Mouse (Mus musculus): ENCODE data around the gene Tmx4. TPM values are rescaled to one million over a fixed set of nuclear protein-coding genes. Genes with fewer than 3 reads are reported as not detected.

The Tmx4 gene
- 48.9 and 56.3 TPM in 2 replicates for polyA plus RNA-seq (2014; fragmentation: Nextera tagmentation; extraction: Ambion mirVana)

DNA sequence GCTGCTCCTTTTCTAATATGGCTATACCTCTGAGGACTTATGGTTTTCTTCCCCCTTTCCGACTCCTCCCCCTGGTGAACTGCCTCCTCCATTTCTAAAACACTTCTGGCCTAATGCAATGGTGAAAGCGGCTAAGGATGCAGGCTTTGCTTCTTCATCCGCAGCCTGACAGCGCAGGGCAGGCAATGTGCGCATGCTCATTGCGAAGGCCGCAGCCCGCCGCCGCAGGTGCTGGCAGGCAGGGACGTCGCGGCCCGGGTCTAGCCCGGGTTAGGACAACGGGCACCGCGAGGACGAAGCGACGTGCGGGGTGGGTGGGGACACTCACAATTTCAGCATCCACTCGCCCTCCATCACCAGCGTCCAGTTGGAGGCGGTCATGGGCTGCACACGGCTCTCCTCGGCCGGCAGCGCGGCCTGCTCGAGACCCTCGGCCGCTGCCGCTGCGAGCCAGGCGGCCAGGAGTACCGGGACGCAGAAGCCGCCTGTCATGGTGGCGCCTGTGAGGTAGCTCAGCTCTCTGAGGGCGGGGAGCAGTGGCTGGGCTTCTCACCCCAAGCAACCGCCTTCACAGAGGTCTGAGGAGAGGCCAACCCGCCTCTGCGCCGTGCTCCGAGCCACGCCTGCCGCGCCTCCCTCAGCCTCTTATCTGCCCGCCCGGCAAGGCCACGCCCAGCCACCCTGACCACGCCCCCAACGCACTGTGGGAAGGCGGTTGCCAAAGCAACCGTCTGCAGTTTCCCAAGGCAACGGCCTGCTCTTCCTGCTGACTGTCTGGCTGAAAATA, at the start of gene Tmx4:
TSS of gene Tmx4 (minus strand) at position 632 of the 787 bp plus-strand sequence.
- peak; percentile 99 for ATAC-seq (ENCODE audit: low FRiP score)
- DNase-seq (ENCODE audit: low spot score, missing footprints), result peak; percentile 100
- Histone ChIP-seq H3K36me3 (ENCODE audit: control insufficient read depth, insufficient read depth, low read length) (no peaks in the 10 kb centered on the region), H3K9me3 (ENCODE audit: control insufficient read depth, low read length) (no peaks in the 10 kb centered on the region), H3K4me3 (ENCODE audit: low read depth, low read length) (peak within 1 kb of the TSS; percentile 67), H3K4me1 (ENCODE audit: control insufficient read depth, insufficient read depth, low read length) (peaks cover 21% of the 10 kb centered on the region), H3K27ac (ENCODE audit: low read depth, low read length) (peak within 1 kb of the TSS; percentile 99), H3K9ac (ENCODE audit: low read length) (peak within 1 kb of the TSS; percentile 88), H3K27me3 (ENCODE audit: control insufficient read depth, insufficient read depth, low read length) (no peaks in the 10 kb centered on the region), H3K4me2 (peak within 1 kb of the TSS; percentile 49)
- WGBS, result under 1% methylated on average over 57 of the region's 57 CpGs

DNA sequence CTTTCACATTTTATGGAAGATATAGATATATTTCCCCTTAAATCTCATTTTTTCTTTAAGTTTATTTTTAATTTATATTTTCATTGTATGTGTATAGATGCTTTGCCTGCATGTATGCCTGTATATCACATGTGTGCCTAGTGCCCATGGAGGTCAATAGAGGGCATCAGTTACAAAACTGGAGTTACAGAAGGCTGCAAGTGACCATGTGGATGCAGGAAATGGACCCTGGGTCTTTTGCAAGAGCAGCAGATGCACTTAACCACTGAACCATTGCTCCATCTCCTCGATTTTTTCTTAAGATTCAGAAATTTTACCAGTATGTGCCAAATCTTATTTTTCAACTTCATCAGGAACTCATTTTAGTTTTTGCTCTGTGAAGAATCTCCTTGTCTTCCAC, 48.2 kb upstream of the Tmx4 start:
- Histone ChIP-seq H3K4me1 (ENCODE audit: control insufficient read depth, insufficient read depth, low read length) (no peaks in the 10 kb centered on the region), H3K4me3 (ENCODE audit: low read depth, low read length) (no peak overlapping the region), H3K36me3 (ENCODE audit: control insufficient read depth, insufficient read depth, low read length) (no peaks in the 10 kb centered on the region), H3K9me3 (ENCODE audit: control insufficient read depth, low read length) (no peaks in the 10 kb centered on the region), H3K4me2 (no peak overlapping the region), H3K9ac (ENCODE audit: low read length) (no peak overlapping the region), H3K27ac (ENCODE audit: low read depth, low read length) (no peak overlapping the region), H3K27me3 (ENCODE audit: control insufficient read depth, insufficient read depth, low read length) (no peaks in the 10 kb centered on the region)
- no peak for DNase-seq (ENCODE audit: low spot score, missing footprints)
- no peak for ATAC-seq (ENCODE audit: low FRiP score)
- 83% methylated on average over 1 of the region's 1 CpGs for WGBS

DNA sequence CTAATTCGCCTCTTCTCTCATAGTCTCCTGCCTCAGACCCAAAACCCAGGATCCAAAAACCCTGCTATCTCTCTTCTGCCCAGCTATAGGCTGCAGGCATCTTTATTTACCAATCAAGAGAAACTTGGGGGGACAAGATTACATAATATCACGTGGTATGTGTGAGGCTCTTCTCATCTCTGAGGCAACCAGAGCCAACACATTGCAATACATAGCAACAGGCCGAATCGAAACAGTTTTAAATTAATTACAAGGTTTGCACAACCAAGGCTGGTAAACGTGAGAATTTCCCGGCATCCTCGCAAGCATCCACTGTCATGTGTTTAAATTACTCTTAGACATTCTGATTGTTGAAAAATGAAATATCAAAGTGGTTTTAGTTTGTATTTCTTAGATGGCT, 47.1 kb upstream of the Tmx4 start:
- DNase-seq (ENCODE audit: low spot score, missing footprints), result no peak
- Histone ChIP-seq H3K9me3 (ENCODE audit: control insufficient read depth, low read length) (no peaks in the 10 kb centered on the region), H3K4me2 (no peak overlapping the region), H3K4me3 (ENCODE audit: low read depth, low read length) (no peak overlapping the region), H3K9ac (ENCODE audit: low read length) (no peak overlapping the region), H3K27ac (ENCODE audit: low read depth, low read length) (no peak overlapping the region), H3K27me3 (ENCODE audit: control insufficient read depth, insufficient read depth, low read length) (no peaks in the 10 kb centered on the region), H3K36me3 (ENCODE audit: control insufficient read depth, insufficient read depth, low read length) (no peaks in the 10 kb centered on the region), H3K4me1 (ENCODE audit: control insufficient read depth, insufficient read depth, low read length) (no peaks in the 10 kb centered on the region)
- ATAC-seq (ENCODE audit: low FRiP score), result no peak
- WGBS, result 92% methylated on average over 7 of the region's 7 CpGs

DNA sequence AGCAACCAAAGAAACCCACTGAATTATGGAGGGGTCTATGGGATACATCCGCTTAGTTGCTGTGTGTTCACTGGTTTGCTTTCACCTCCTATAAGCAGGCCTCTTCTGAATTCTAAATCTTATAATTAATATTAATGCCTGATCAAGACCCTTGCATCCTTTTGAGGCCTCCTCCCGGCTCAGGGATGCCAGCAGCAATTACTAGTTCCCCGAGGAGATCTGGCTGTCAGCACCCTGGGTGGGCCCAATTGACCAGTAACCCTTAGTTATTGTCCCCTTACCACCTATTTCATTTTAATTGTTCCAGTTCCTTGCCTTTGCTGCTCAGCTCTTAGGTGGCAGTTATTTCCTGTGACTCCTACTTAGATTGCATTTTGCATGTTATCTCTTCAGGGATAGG, 38.4 kb upstream of the Tmx4 start:
- DNase-seq (ENCODE audit: low spot score, missing footprints) (no peak), ATAC-seq (ENCODE audit: low FRiP score) (peak; percentile 51; the same call in 1 of the 2 replicates)
- Histone ChIP-seq H3K4me1 (ENCODE audit: control insufficient read depth, insufficient read depth, low read length) (0 out of 2 replicates have a peak, but pooled peaks cover 3% of the 10 kb centered on the region), H3K9me3 (ENCODE audit: control insufficient read depth, low read length) (no peaks in the 10 kb centered on the region), H3K27me3 (ENCODE audit: control insufficient read depth, insufficient read depth, low read length) (no peaks in the 10 kb centered on the region), H3K4me2 (no peak overlapping the region), H3K4me3 (ENCODE audit: low read depth, low read length) (no peak overlapping the region), H3K9ac (ENCODE audit: low read length) (no peak overlapping the region), H3K27ac (ENCODE audit: low read depth, low read length) (no peak overlapping the region), H3K36me3 (ENCODE audit: control insufficient read depth, insufficient read depth, low read length) (no peaks in the 10 kb centered on the region)
- WGBS, result 38% methylated on average over 3 of the region's 3 CpGs

DNA sequence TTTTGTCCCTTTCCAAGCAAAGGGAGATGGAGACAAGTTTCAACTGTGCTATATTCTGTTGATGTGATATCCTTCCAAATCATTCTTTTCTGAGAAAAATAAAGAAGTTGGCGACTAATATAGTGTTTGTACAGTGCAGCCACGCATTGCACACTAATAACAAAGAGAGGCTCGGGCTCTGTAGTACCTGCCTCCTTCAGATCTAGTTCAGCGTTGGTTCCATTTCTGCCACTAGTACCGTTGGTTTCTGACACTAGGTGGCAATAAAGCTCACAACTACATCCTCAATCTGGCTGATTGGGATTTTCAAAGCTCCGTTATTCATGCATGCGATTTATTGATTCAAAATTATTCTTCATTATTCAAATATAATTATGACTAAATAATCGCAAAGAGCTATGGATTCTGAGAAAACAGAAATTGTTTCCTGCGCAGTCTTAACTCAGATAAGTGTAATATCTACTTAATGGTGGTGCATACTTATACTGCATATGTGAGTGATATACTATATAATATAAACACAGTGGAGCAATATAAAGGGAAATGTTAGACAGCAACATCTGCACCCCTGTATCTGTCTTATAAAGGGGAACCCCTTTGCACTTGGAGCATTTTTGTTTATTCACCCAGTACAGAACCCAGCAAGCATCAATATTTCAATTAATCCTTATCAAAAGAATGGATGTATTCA, 37.5 kb upstream of the Tmx4 start:
- no peak overlapping the region for H3K9ac ChIP-seq (ENCODE audit: low read length)
- no peak overlapping the region for H3K27ac ChIP-seq (ENCODE audit: low read depth, low read length)
- H3K4me2 ChIP-seq, result no peak overlapping the region
- 36% methylated on average over 9 of the region's 9 CpGs for WGBS
- H3K4me1 ChIP-seq (ENCODE audit: control insufficient read depth, insufficient read depth, low read length), result 0 out of 2 replicates have a peak, but pooled peaks cover 3% of the 10 kb centered on the region
- H3K27me3 ChIP-seq (ENCODE audit: control insufficient read depth, insufficient read depth, low read length), result no peaks in the 10 kb centered on the region
- no peaks in the 10 kb centered on the region for H3K36me3 ChIP-seq (ENCODE audit: control insufficient read depth, insufficient read depth, low read length)
- H3K9me3 ChIP-seq (ENCODE audit: control insufficient read depth, low read length), result no peaks in the 10 kb centered on the region
- no peak for DNase-seq (ENCODE audit: low spot score, missing footprints)
- H3K4me3 ChIP-seq (ENCODE audit: low read depth, low read length), result no peak overlapping the region
- peak; percentile 68 for ATAC-seq (ENCODE audit: low FRiP score)

DNA sequence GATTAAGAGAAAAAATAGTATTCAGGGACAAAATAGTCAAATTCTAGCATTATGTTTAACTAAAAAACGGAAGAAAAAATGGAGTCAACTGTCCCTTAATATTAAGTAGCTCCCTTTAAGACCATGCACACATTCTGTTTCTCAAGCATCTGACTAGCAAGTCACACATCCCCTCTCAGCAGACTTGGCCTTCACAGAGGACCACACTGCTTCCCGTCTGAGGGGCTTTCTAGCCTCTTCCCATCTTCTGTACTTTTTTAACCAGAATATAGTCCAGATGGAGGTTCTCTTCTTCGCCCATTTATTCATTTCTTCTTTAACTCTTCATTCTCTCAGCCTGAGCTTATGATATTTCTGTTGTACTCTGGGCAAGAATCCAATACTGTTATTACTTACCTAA, 35.6 kb upstream of the Tmx4 start:
- no peak overlapping the region for H3K9ac ChIP-seq (ENCODE audit: low read length)
- H3K4me1 ChIP-seq (ENCODE audit: control insufficient read depth, insufficient read depth, low read length), result 0 out of 2 replicates have a peak, but pooled peaks cover 3% of the 10 kb centered on the region
- no peaks in the 10 kb centered on the region for H3K27me3 ChIP-seq (ENCODE audit: control insufficient read depth, insufficient read depth, low read length)
- ATAC-seq (ENCODE audit: low FRiP score), result no peak
- H3K36me3 ChIP-seq (ENCODE audit: control insufficient read depth, insufficient read depth, low read length), result no peaks in the 10 kb centered on the region
- H3K9me3 ChIP-seq (ENCODE audit: control insufficient read depth, low read length), result no peaks in the 10 kb centered on the region
- DNase-seq (ENCODE audit: low spot score, missing footprints), result no peak
- WGBS, result 72% methylated on average over 3 of the region's 3 CpGs
- no peak overlapping the region for H3K4me3 ChIP-seq (ENCODE audit: low read depth, low read length)
- H3K4me2 ChIP-seq, result no peak overlapping the region
- no peak overlapping the region for H3K27ac ChIP-seq (ENCODE audit: low read depth, low read length)

DNA sequence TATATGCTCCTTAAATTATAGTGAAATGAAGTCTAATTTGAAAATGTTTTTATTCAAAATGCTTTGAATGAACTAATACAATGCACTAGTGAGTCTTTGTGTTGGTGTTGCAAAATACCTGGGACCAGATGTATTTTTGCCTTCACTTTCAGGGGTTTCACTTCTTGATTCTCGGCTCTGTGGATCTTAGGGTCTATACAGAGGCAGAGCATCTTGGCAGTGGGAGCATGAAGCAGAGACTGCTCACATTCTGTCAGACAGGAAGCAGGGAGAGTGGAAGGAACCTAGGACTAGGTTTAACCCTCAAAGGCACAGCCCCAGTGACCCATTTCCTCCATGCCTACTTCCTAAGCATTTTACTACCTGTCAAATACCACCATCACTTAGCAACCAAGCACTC, 31.5 kb upstream of the Tmx4 start:
- no peaks in the 10 kb centered on the region for H3K36me3 ChIP-seq (ENCODE audit: control insufficient read depth, insufficient read depth, low read length)
- no peak overlapping the region for H3K4me2 ChIP-seq
- H3K4me3 ChIP-seq (ENCODE audit: low read depth, low read length), result no peak overlapping the region
- no peak overlapping the region for H3K9ac ChIP-seq (ENCODE audit: low read length)
- H3K4me1 ChIP-seq (ENCODE audit: control insufficient read depth, insufficient read depth, low read length), result no peaks in the 10 kb centered on the region
- no peak overlapping the region for H3K27ac ChIP-seq (ENCODE audit: low read depth, low read length)
- DNase-seq (ENCODE audit: low spot score, missing footprints) (no peak), ATAC-seq (ENCODE audit: low FRiP score) (no peak)
- no peaks in the 10 kb centered on the region for H3K9me3 ChIP-seq (ENCODE audit: control insufficient read depth, low read length)
- no peaks in the 10 kb centered on the region for H3K27me3 ChIP-seq (ENCODE audit: control insufficient read depth, insufficient read depth, low read length)
- 84% methylated on average over 1 of the region's 1 CpGs for WGBS

DNA sequence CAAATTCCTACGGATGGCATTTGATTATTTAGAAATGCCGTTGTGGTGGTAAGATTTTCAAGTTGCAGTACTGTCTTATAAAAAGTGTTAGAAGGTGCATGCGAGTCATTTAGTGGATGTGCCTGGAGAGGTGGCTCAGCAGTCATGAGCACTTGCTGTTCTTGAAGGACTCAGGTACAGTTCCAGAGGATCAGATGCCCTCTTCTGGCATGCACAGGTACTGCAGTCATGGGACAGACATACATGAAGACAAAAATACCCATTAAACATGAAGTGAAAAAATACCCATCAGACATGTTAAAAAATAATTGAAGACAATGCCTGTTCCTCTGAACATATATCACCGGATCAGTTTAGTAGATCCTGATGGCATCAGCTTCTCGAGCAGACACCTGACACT, 29.7 kb upstream of the Tmx4 start:
- no peaks in the 10 kb centered on the region for H3K4me1 ChIP-seq (ENCODE audit: control insufficient read depth, insufficient read depth, low read length)
- no peaks in the 10 kb centered on the region for H3K9me3 ChIP-seq (ENCODE audit: control insufficient read depth, low read length)
- H3K4me3 ChIP-seq (ENCODE audit: low read depth, low read length), result no peak overlapping the region
- no peak overlapping the region for H3K27ac ChIP-seq (ENCODE audit: low read depth, low read length)
- WGBS, result 76% methylated on average over 5 of the region's 5 CpGs
- H3K4me2 ChIP-seq, result no peak overlapping the region
- no peak overlapping the region for H3K9ac ChIP-seq (ENCODE audit: low read length)
- no peaks in the 10 kb centered on the region for H3K36me3 ChIP-seq (ENCODE audit: control insufficient read depth, insufficient read depth, low read length)
- H3K27me3 ChIP-seq (ENCODE audit: control insufficient read depth, insufficient read depth, low read length), result no peaks in the 10 kb centered on the region
- DNase-seq (ENCODE audit: low spot score, missing footprints) (no peak), ATAC-seq (ENCODE audit: low FRiP score) (no peak)

DNA sequence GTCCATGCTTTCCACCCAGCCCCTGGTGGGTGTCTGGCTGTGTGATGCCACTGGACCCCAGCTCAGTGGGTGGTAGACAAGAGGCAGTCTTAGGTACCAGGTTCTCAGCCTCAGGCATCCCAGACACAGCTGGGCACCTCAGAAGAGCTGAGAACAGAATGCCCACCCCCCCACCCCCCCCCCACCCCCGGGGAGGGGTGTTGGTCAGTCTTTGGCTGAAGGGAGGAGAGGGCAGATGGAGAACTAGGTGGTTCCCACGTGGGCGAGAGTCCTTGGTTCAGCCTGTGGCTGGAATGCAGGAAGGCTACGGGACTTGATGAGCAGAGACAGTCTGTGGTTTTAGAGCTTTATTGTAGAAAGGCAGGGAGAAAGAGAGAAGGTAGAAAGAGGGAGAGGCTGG, 12.5 kb upstream of the Tmx4 start:
- DNase-seq (ENCODE audit: low spot score, missing footprints), result no peak
- no peaks in the 10 kb centered on the region for H3K4me1 ChIP-seq (ENCODE audit: control insufficient read depth, insufficient read depth, low read length)
- H3K27ac ChIP-seq (ENCODE audit: low read depth, low read length), result no peak overlapping the region
- no peaks in the 10 kb centered on the region for H3K36me3 ChIP-seq (ENCODE audit: control insufficient read depth, insufficient read depth, low read length)
- 37% methylated on average over 4 of the region's 4 CpGs for WGBS
- ATAC-seq (ENCODE audit: low FRiP score), result peak; percentile 33; the same call in 1 of the 2 replicates
- no peak overlapping the region for H3K4me3 ChIP-seq (ENCODE audit: low read depth, low read length)
- H3K27me3 ChIP-seq (ENCODE audit: control insufficient read depth, insufficient read depth, low read length), result no peaks in the 10 kb centered on the region
- no peak overlapping the region for H3K4me2 ChIP-seq
- no peak overlapping the region for H3K9ac ChIP-seq (ENCODE audit: low read length)
- no peaks in the 10 kb centered on the region for H3K9me3 ChIP-seq (ENCODE audit: control insufficient read depth, low read length)
